Mouse (Mus musculus): Measurements from ENCODE around the gene Gm3264. TPM values are rescaled to one million over a fixed set of nuclear protein-coding genes. Genes with fewer than 3 reads are reported as not detected.
"Not testable (repeated sequence)": the region's sequence is repeated elsewhere in the genome, so short reads cannot be mapped to it uniquely, and the experiment has no call there.

Gene Gm3264
- 10 to 100 TPM in 2 of 4 experiments, 1 to 10 TPM in 2; 4.4 to 16.1 (median 7.7) TPM for total RNA-seq (2022)

- DNase-seq (ENCODE audit: low spot score in 2 of 2) = not testable (repeated sequence)
Measured at GRCm38 (mm10) chr14:4855299-4855980, at the start of gene Gm3264. Gene Gm3264 (plus strand): TSS chr14:4855576.

- not testable (repeated sequence) for DNase-seq (ENCODE audit: low spot score in 2 of 2)
Measured at GRCm38 (mm10) chr14:4806421-4806820, 49.0 kb upstream of the Gm3264 start.

- not testable (repeated sequence) for DNase-seq (ENCODE audit: low spot score in 2 of 2)
Measured at GRCm38 (mm10) chr14:4821950-4822349, 33.4 kb upstream of the Gm3264 start.

GRCm38 (mm10) chr14:4837806-4838205 lies 17.6 kb upstream of the Gm3264 start, which contains the start of gene Gm3269:
Gene Gm3269 (plus strand): TSS chr14:4838106.
- DNase-seq (ENCODE audit: low spot score in 2 of 2) = not testable (repeated sequence)

GRCm38 (mm10) chr14:4892116-4892515 lies 36.7 kb downstream of the Gm3264 start, which contains the start of gene Gm3278:
Gene Gm3278 (plus strand): TSS chr14:4892416.
- not testable (repeated sequence) for DNase-seq (ENCODE audit: low spot score in 2 of 2)

Other genes starting within 250 kb of the Gm3264 start
- under 1 TPM in 3 of 4 experiments, not detected in 1; 0.39 to 0.70 (median 0.50) TPM for gene Gm8159, start 223.2 kb upstream of the Gm3264 start, total RNA-seq (2022)
- under 1 TPM in 1 of 4 experiments, not detected in 3; 0.54 TPM for gene Gm3239, start 191.4 kb upstream of the Gm3264 start, total RNA-seq (2022)
- not detected for gene Gm7876, start 146.3 kb upstream of the Gm3264 start, total RNA-seq (2022)
- under 1 TPM in 2 of 4 experiments, not detected in 2; 0.25 to 0.90 TPM for gene Gm3252, start 128.8 kb upstream of the Gm3264 start, total RNA-seq (2022)
- gene Gm9602, start 79.2 kb upstream of the Gm3264 start, total RNA-seq (2022) = not detected
- gene Gm3269, start 17.5 kb upstream of the Gm3264 start, total RNA-seq (2022) = not detected
- gene Gm3278, start 36.8 kb downstream of the Gm3264 start, total RNA-seq (2022) = not detected
- not detected for gene Gm8297, start 128.4 kb downstream of the Gm3264 start, total RNA-seq (2022)
- 1 to 10 TPM in 1 of 4 experiments, not detected in 3; 2.0 TPM for gene Gm3298, start 160.3 kb downstream of the Gm3264 start, total RNA-seq (2022)
- gene 4930555G01Rik, start 195.1 kb downstream of the Gm3264 start, total RNA-seq (2022) = not detected
- 1 to 10 TPM; 1.8 to 2.7 (median 2.3) TPM for gene Gm8281, start 215.5 kb downstream of the Gm3264 start, total RNA-seq (2022)

All from layer of hippocampus, adult 8-10 months (tissue).